Mouse (Mus musculus) T-cell, adult 2 months (primary cell): ENCODE measurements around the gene 1700080E11Rik.
"Not testable (repeated sequence)": the region's sequence is repeated elsewhere in the genome, so short reads cannot be mapped to it uniquely, and the experiment has no call there.

ENCODE experiments used
- DNase-seq: peaks from one replicate; pipeline ENCODE4 v3.0.0; 2022; ENCODE audit warnings: low spot score

Gene 1700080E11Rik

GRCm38 (mm10) chr9:105144992-105145391 lies at the start of gene 1700080E11Rik:
TSS of gene 1700080E11Rik (minus strand) at chr9:105145092.
- DNase-seq, result no peak

- no peak for DNase-seq
These were observed 41.8 kb upstream of the 1700080E11Rik start for GRCm38 (mm10) chr9:105186725-105187124.

- DNase-seq, result no peak
These were observed 37.5 kb upstream of the 1700080E11Rik start for GRCm38 (mm10) chr9:105182392-105182791.

- no peak for DNase-seq
These were observed 5.7 kb downstream of the 1700080E11Rik start for GRCm38 (mm10) chr9:105139204-105139603.

- peak; percentile 28 for DNase-seq
These were observed 8.5 kb downstream of the 1700080E11Rik start for GRCm38 (mm10) chr9:105136404-105136803.

- DNase-seq, result peak; percentile 34
These were observed 10.4 kb downstream of the 1700080E11Rik start for GRCm38 (mm10) chr9:105134536-105134935.

- no peak for DNase-seq
These were observed 12.9 kb downstream of the 1700080E11Rik start for GRCm38 (mm10) chr9:105132002-105132367.

GRCm38 (mm10) chr9:105131253-105132001 lies 13.5 kb downstream of the 1700080E11Rik start, which contains the start of gene Nudt16:
TSS of gene Nudt16 (minus strand) at chr9:105131824.
- DNase-seq, result peak; percentile 89

- DNase-seq, result no peak
These were observed 14.6 kb downstream of the 1700080E11Rik start for GRCm38 (mm10) chr9:105130331-105130730.

GRCm38 (mm10) chr9:105125206-105125605 lies 19.7 kb downstream of the 1700080E11Rik start:
- DNase-seq, result not testable (repeated sequence)

GRCm38 (mm10) chr9:105103893-105104292 lies 41.0 kb downstream of the 1700080E11Rik start:
- DNase-seq, result no peak

- no peak for DNase-seq
These were observed 43.0 kb downstream of the 1700080E11Rik start for GRCm38 (mm10) chr9:105101911-105102310.

- DNase-seq, result peak; percentile 59
These were observed 43.9 kb downstream of the 1700080E11Rik start for GRCm38 (mm10) chr9:105100807-105101570.
